Mouse (Mus musculus) forebrain, embryonic 14.5 days (tissue): ENCODE measurements around the gene Gm5244. TPM values are rescaled to one million over a fixed set of nuclear protein-coding genes. Genes with fewer than 3 reads are reported as not detected.

Experiments
- ATAC-seq: fragments of 200-750 bp; cut with Nextera tagmentation; 2 replicates; pipeline ENCODE4 v1.8.0; 2017; ENCODE audit warnings: mild to moderate bottlenecking, moderate library complexity
- DNase-seq: peaks from one replicate; pipeline ENCODE4 v3.0.0-alpha.2; 2015; ENCODE audit warnings: low spot score
- H3K27ac ChIP-seq: fragments of 300-500 bp; sonication (generic); 2 replicates; pipeline ENCODE4 v1.5.1; 2014; ENCODE audit warnings: low read depth, mild to moderate bottlenecking, control low read depth, low read length, moderate library complexity
- H3K27me3 ChIP-seq: fragments of 300-500 bp; sonication (generic); replicated peaks from 2 replicates; pipeline ENCODE4 v1.6.1; 2014; ENCODE audit warnings: low read length, control low read depth, mixed read lengths; ENCODE audit not compliant: control insufficient read depth, insufficient read depth
- H3K36me3 ChIP-seq: fragments of 300-500 bp; sonication (generic); 2 replicates; pipeline ENCODE4 v1.6.1; 2014; ENCODE audit warnings: low read length, control low read depth; ENCODE audit not compliant: control insufficient read depth, insufficient read depth
- H3K4me1 ChIP-seq: fragments of 300-500 bp; sonication (generic); 2 replicates; pipeline ENCODE4 v1.6.1; 2014; ENCODE audit warnings: antibody characterized with exemption, low read length, control low read depth; ENCODE audit not compliant: control insufficient read depth, insufficient read depth
- H3K4me2 ChIP-seq: fragments of 300-500 bp; sonication (generic); 2 replicates; pipeline ENCODE4 v1.6.1; 2014; ENCODE audit warnings: mild to moderate bottlenecking, control low read depth, low read length
- H3K4me3 ChIP-seq: fragments of 300-500 bp; sonication (generic); 2 replicates; pipeline ENCODE4 v1.5.1; 2014; ENCODE audit warnings: low read depth, low read length, control low read depth
- H3K9ac ChIP-seq: fragments of 300-500 bp; sonication (generic); 2 replicates; pipeline ENCODE4 v1.6.1; 2014; ENCODE audit warnings: mild to moderate bottlenecking, low read length, control low read depth, moderate library complexity
- H3K9me3 ChIP-seq: fragments of 300-500 bp; sonication (generic); replicated peaks from 2 replicates; pipeline ENCODE4 v1.6.1; 2016; ENCODE audit warnings: low read length, control low read depth, mixed read lengths; ENCODE audit not compliant: control insufficient read depth
- WGBS: fragments of 180-500 bp; shearing (Covaris S2); extraction: QIAGEN DNeasy Blood & Tissue Kit; methylation state at CpG from one replicate; pipeline ENCODE4 v1.1.7; 2014; 5-methylcytosine and 5-hydroxymethylcytosine counted together
- polyA plus RNA-seq: library from polyadenylated mRNA; unstranded; fragments of >200 nt; fragmentation: Nextera tagmentation; extraction: Ambion mirVana; gene quantifications from 2 replicates; pipeline ENCODE4 v1.2.1, GENCODE M21; 2014

Gene Gm5244
- polyA plus RNA-seq, 1 experiment from 2014 or later, result not detected

GRCm38 (mm10) chr19:12838507-12838906 lies 8.0 kb upstream of the Gm5244 start:
- Histone ChIP-seq H3K27me3 (no peaks in the 10 kb centered on the region), H3K27ac (no peak overlapping the region), H3K9me3 (no peaks in the 10 kb centered on the region), H3K4me3 (no peak overlapping the region), H3K4me1 (no peaks in the 10 kb centered on the region), H3K4me2 (no peak overlapping the region), H3K9ac (no peak overlapping the region), H3K36me3 (no peaks in the 10 kb centered on the region)
- no peak for ATAC-seq
- 86% methylated on average over 1 of the region's 1 CpGs for WGBS
- no peak for DNase-seq

- no peaks in the 10 kb centered on the region for H3K36me3 ChIP-seq
- H3K27ac ChIP-seq, result no peak within 1 kb of the TSS
- DNase-seq, result no peak
- H3K4me1 ChIP-seq, result no peaks in the 10 kb centered on the region
- H3K9me3 ChIP-seq, result no peaks in the 10 kb centered on the region
- no peak for ATAC-seq
- H3K27me3 ChIP-seq, result no peaks in the 10 kb centered on the region
- no peak within 1 kb of the TSS for H3K4me3 ChIP-seq
- WGBS, result 60% methylated on average over 1 of the region's 1 CpGs
- H3K4me2 ChIP-seq, result no peak within 1 kb of the TSS
- H3K9ac ChIP-seq, result no peak within 1 kb of the TSS
Measured at GRCm38 (mm10) chr19:12856983-12857382, 10.5 kb downstream of the Gm5244 start, which contains the start of gene Olfr1444. Olfr1444 (plus strand) TSS chr19:12857283.

GRCm38 (mm10) chr19:12883555-12883954 lies 37.1 kb downstream of the Gm5244 start, which contains the start of gene Olfr1445:
Olfr1445 (plus strand) TSS chr19:12883855.
- Histone ChIP-seq H3K27me3 (no peaks in the 10 kb centered on the region), H3K4me3 (no peak within 1 kb of the TSS), H3K9ac (no peak within 1 kb of the TSS), H3K36me3 (no peaks in the 10 kb centered on the region), H3K27ac (no peak within 1 kb of the TSS), H3K4me1 (no peaks in the 10 kb centered on the region), H3K9me3 (peaks cover 4% of the 10 kb centered on the region; the same call in 1 of the 2 replicates), H3K4me2 (no peak within 1 kb of the TSS)
- 87% methylated on average over 2 of the region's 2 CpGs for WGBS
- DNase-seq (no peak), ATAC-seq (no peak)

GRCm38 (mm10) chr19:12893424-12893823 lies 46.9 kb downstream of the Gm5244 start, which contains the start of gene Olfr1446:
Olfr1446 (minus strand) TSS chr19:12893524.
- H3K27ac ChIP-seq, result no peak within 1 kb of the TSS
- no peak within 1 kb of the TSS for H3K4me2 ChIP-seq
- DNase-seq (no peak), ATAC-seq (no peak)
- no peak within 1 kb of the TSS for H3K4me3 ChIP-seq
- 81% methylated on average over 1 of the region's 1 CpGs for WGBS
- no peaks in the 10 kb centered on the region for H3K36me3 ChIP-seq
- no peaks in the 10 kb centered on the region for H3K4me1 ChIP-seq
- H3K9me3 ChIP-seq, result no peaks in the 10 kb centered on the region
- H3K9ac ChIP-seq, result no peak within 1 kb of the TSS
- no peaks in the 10 kb centered on the region for H3K27me3 ChIP-seq

Other genes starting within 250 kb of the Gm5244 start
- not detected in 2 replicates for gene Gm4952, start 246.7 kb upstream of the Gm5244 start, polyA plus RNA-seq
- gene Glyat, start 213.4 kb upstream of the Gm5244 start, polyA plus RNA-seq, result not detected in 2 replicates
- not detected in 2 replicates for gene Olfr1442, start 176.2 kb upstream of the Gm5244 start, polyA plus RNA-seq
- not detected in 2 replicates for gene Olfr1443, start 168.6 kb upstream of the Gm5244 start, polyA plus RNA-seq
- not detected in 2 replicates for gene Keg1, start 150.9 kb upstream of the Gm5244 start, polyA plus RNA-seq
- 1.2 TPM in 2 replicates for gene Cntf, start 81.0 kb upstream of the Gm5244 start, polyA plus RNA-seq
- 7.7 and 8.1 TPM in 2 replicates for gene Zfp91, start 50.6 kb upstream of the Gm5244 start, polyA plus RNA-seq
- gene Lpxn, start 50.5 kb upstream of the Gm5244 start, polyA plus RNA-seq, result 1.2 and 1.4 TPM in 2 replicates
- not detected in 2 replicates for gene Olfr1444, start 10.6 kb downstream of the Gm5244 start, polyA plus RNA-seq
- not detected in 2 replicates for gene Olfr1445, start 37.2 kb downstream of the Gm5244 start, polyA plus RNA-seq
- not detected in 2 replicates for gene Olfr1446, start 46.8 kb downstream of the Gm5244 start, polyA plus RNA-seq
- gene Olfr1447, start 57.1 kb downstream of the Gm5244 start, polyA plus RNA-seq, result not detected in 2 replicates
- gene Olfr1448, start 77.7 kb downstream of the Gm5244 start, polyA plus RNA-seq, result not detected in 2 replicates
- not detected in 2 replicates for gene Olfr1449, start 84.2 kb downstream of the Gm5244 start, polyA plus RNA-seq
- gene Olfr1450, start 103.6 kb downstream of the Gm5244 start, polyA plus RNA-seq, result not detected in 2 replicates
- gene Olfr1451, start 148.3 kb downstream of the Gm5244 start, polyA plus RNA-seq, result not detected in 2 replicates
- not detected in 2 replicates for gene Olfr1453, start 181.6 kb downstream of the Gm5244 start, polyA plus RNA-seq
- not detected in 2 replicates for gene Olfr1454, start 213.9 kb downstream of the Gm5244 start, polyA plus RNA-seq